Mouse (Mus musculus) thymus, postnatal 25 days (tissue): ENCODE results near the gene Cacng7.
A peak's percentile ranks its signal among the peaks of the same experiment; 100 is the strongest.

ENCODE experiments used
- DNase-seq: peaks from one replicate; pipeline ENCODE4 v3.0.0; 2022

Cacng7 gene

GRCm38 (mm10) chr7:3303276-3303781 lies 29.4 kb upstream of the Cacng7 start:
- peak; percentile 3 for DNase-seq

DNA sequence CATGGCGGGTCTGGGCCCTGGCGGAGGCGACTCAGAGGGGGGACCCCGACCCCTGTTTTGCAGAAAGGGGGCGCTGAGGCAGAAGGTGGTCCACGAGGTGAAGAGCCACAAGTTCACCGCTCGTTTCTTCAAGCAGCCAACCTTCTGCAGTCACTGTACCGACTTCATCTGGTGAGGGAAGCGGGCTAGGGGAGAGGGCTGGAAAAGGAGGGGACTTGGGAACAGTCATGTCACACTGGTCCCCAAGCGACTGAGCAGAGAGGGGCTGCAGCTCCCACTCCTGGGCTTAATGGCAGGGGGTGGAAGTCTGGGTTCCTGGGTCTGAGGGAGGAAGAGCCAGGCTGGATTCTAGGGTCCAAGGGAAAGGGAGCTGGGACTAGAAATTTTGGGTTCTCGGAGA lies 29.0 kb upstream of the Cacng7 start:
- DNase-seq, result no peak

DNA sequence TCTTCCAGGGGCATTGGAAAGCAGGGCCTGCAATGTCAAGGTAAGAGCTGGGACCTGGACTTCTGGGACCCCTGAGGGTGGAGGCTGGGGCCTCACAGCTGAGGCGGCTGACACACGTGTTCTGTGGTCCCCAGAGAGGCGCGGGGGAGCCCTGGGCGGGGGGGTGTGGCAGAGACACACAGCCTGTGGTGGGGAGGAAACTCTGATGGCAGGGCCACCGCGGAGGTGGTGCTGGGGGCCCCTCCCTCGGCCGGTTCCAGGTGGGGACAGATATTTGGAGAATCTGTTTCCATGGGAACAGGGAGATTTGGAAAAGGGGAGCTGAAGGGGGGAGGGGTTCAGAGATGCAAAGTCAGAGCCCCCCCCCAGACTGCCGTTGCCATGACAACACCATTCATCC lies 28.5 kb upstream of the Cacng7 start:
- peak; percentile 7 for DNase-seq

DNA sequence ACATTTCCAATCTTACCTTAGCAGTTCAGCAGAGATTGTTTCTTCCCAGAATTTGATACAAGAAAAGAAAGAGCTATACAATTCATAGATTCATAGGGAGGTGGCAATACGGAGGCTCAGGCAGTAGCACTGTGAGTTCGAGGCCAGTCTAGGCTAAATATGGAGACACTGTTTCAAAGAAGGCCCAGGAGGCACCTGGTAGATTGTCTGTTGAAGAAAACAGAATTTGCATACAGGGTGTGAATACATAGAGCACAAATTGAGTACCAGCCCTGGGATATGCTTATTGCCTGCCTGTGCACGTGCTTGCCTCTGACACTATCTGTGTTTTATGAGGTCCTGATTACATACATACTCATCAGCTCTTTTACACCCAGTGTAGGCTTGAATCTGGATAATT lies 26.4 kb upstream of the Cacng7 start:
- no peak for DNase-seq

GRCm38 (mm10) chr7:3308646-3309045 lies 24.1 kb upstream of the Cacng7 start:
- no peak for DNase-seq

- DNase-seq, result no peak
These were observed 22.5 kb upstream of the Cacng7 start for GRCm38 (mm10) chr7:3310233-3310632.

GRCm38 (mm10) chr7:3313571-3313970 lies 19.2 kb upstream of the Cacng7 start:
- no peak for DNase-seq

GRCm38 (mm10) chr7:3314121-3314520 lies 18.6 kb upstream of the Cacng7 start:
- no peak for DNase-seq

DNA sequence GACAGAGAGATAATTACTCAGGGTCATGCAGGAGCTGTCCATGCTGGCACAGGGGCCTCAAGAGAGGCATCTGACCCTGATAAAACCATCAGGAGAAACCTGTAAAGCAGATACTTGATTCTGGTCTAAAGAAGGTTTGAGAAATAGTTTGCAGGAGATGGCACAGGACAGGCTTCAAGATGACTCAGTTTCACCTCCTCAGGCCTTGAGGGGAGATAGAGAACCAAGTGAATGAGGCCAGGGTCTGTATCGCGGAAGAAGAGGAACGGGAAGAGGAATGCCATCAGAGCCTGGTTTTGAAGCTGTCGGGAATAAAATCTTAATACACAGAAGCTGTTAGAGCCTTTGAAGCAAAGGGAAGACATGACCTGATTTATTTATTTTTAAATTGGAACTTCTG lies 15.1 kb upstream of the Cacng7 start:
- DNase-seq, result no peak

DNA sequence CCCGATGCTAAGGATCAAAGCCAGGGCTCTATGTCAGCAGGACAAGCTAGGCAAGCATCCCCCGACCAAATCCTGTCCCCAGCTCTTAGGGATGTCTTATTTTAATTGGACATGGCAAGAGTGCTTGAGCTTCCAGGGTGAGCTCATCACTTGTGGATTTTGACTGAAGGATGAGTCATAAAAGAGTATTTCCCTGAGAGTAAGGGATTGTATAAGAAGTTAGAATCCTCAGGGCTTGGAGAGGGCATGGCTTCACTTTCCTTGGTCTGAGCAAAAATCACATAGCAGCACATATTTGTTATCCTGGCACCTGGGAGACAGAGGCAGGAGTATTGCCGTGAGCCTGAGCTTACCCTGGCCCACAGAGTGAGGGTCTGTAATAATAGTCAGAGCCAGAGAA lies 11.9 kb upstream of the Cacng7 start:
- no peak for DNase-seq

GRCm38 (mm10) chr7:3323826-3324225 lies 8.9 kb upstream of the Cacng7 start:
- DNase-seq, result no peak

- no peak for DNase-seq
These were observed 4.8 kb upstream of the Cacng7 start for GRCm38 (mm10) chr7:3327961-3328360.

DNA sequence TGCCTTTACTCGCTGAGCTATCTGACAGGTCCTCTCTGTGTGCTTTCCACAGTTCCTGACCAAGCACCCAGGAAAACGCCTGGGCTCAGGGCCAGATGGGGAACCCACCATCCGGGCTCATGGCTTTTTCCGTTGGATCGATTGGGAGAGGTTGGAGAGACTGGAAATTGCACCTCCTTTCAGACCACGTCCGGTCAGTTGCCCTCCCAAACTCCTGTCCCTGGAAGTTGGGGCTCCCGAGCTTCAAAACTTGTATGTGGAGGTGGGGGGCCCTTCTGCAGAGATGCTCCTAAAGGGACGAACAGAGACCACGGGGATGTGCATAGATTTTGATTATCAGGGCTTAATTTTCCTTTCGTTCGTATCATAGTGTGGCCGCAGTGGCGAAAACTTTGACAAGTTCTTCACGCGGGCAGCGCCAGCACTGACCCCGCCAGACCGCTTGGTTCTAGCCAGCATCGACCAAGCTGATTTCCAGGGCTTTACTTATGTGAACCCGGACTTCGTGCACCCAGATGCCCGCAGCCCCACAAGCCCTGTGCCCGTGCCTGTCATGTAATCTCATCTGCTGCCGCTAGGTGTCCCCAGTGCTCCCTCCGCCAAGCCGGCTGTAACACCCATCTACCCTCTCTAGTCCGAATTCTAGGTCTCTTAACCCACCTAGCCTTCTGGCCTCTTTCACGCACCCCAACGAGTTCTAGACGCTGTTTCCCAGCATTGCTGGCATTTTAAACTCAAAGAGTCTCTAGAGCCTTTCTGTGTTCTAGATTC lies 2.8 kb upstream of the Cacng7 start:
- peak; percentile 74 for DNase-seq

DNA sequence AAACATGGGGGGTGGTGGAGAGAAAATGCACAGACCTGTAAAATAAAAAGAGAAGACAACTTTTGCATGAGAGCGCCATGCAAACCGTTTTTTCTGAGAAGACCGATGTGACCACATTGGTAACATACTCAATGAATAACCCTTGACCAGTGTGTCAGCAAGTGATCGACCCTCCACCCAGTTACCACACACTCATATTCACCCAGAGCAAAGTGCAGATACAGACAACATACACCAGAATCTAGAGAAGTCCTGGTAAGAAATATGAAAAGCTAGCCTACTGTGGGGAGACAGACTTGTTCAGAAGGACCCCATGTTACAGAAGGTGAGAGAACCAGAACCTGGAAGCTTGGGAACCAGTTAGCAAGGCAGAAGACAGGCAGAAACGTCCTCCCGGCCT lies 1.6 kb upstream of the Cacng7 start:
- no peak for DNase-seq

DNA sequence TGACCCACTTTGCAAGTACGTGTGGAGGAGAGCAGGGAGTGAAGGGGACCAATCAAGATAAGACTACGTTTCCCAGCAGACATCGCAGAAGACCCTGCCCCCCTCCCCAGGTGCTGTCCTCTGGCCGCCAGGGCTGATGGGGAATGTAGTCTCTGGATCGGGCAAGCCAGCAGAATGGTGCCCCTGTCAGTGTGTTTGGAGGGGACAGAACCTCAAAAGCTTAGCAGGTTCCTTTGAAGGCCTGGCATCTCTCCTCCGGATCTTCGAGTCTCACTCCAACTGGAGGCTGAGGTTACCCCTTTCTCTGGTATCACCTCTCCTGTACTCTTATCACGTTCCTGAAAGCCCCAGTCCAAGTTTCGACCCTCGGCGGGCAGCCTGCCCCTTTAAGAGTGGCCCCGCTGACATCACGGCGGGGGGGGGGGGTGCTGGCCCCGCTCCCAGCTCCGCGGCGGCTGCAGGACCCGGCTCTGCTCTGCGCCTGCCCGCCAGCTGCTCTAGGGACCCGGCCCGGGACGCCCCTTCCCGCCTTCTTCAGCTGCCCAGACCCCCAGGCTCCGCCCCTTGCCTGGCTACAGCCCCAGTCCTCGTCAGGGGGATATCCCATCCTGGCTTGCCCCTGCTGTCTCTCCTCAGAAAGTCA lies 1.1 kb upstream of the Cacng7 start:
- peak; percentile 12 for DNase-seq

DNA sequence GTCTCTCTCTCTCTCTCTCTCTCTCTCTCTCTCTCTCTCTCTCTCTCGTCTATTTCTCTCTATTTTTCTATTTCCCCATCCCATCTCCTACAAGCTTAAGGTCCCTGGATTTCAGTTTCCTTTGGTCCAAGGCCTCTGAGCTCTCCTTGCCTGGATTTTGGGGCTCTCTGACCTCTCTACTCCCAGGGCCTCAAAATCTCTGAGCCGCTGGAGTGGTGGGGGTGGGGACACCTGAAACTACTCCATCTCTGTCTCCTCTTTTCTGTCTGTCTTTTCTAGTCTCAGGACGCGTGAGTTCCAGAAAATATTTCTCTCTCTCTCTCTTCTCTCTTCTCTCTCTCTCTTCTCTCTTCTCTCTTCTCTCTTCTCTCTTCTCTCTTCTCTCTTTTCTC lies 535 bp upstream of the Cacng7 start:
- no peak for DNase-seq

DNA sequence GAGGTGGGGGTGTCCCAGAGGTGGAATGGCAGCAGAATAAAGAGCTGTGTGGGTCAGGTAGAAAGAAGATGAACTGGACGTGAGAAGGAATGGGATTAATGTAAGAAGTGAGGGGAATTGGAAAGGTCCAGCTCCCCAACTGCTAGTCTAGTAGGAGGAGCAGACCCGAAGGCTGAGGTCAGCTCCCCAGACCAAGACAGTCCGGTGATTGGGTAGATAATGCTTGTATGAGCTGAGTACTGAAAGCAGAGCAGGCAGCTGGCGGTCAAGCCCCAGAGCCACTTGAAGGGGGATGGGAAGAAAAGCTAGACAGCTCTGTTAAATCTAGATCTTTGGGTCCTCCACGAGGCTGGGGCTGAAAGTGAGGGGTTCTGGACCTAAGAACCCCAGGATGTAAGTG lies 787 bp downstream of the Cacng7 start:
- DNase-seq, result no peak

- DNase-seq, result no peak
These were observed 3.7 kb downstream of the Cacng7 start for GRCm38 (mm10) chr7:3336412-3336811.

DNA sequence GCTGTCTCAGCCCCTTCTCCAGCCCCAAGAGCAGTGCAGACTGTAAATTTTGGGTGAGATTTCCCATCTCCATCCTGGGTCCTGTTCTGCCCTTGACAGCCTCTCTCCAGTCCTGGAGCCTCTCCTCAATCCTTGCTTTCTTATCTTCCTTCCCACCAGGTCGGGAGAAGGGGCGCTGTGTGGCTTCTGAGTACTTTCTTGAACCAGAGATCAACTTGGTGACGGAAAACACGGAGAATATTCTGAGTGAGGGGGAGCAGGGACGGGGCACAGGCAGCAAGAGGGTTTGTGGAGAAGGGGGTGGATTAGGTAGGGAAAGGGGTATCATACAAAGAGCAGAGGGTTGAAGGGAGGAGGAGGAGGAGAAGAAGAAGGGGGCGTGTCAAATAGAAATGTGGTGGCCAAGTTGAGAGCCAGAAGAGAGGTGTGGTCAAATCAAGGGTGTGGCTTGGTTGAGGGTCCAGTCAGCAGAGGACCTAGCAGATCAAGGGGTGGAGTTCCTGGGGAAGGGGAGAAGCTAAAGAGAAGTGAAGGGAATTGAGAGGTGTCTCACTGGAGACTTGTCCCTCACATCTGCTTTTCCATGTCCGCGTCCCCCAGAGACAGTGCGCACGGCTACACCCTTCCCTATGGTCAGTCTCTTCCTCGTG lies 5.7 kb downstream of the Cacng7 start:
- DNase-seq, result no peak

DNA sequence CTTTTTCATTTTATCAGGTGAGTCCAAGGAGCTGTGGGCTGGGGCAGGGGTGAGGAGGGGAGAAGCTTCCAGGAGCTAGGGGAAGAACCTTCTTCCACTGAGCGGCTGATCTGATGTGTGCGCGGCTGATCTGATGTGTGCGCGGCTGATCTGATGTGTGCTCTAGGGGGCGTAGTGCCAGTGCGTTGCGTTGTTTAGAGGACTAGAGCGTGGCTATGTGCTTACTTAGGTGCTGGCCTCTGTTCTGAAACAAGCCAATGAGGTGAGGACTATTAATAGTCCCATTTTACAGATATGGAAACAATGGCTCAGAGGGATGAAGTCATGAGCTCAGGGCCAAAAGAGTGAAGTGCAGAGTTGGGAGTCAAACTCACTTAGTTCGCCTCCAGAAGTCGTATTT lies 6.3 kb downstream of the Cacng7 start:
- DNase-seq, result no peak

- DNase-seq, result no peak
These were observed 11.1 kb downstream of the Cacng7 start for GRCm38 (mm10) chr7:3343861-3344260.

DNA sequence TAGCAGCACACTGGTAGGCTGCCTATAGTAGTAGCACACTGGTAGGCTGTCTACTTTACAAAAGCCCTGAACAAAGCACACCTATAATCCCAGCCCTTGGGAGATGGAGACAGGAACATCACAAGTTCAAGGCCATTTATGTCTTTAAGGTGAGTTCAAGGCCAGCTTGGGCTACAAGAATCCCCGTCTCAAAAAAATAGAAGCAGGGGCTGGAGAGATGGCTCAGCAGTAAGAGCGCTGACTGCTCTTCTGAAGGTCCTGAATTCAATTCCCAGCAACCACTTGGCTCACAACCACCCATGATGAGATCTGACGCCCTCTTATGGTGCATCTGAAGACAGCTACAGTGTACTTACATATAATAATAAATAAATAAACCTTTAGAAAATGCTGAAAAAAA lies 12.5 kb downstream of the Cacng7 start:
- no peak for DNase-seq

GRCm38 (mm10) chr7:3347366-3348287 lies 14.9 kb downstream of the Cacng7 start:
- no peak for DNase-seq
